Comparison of ENCODE assay signal across 8 mouse cellular contexts in the genomic region with DNA sequence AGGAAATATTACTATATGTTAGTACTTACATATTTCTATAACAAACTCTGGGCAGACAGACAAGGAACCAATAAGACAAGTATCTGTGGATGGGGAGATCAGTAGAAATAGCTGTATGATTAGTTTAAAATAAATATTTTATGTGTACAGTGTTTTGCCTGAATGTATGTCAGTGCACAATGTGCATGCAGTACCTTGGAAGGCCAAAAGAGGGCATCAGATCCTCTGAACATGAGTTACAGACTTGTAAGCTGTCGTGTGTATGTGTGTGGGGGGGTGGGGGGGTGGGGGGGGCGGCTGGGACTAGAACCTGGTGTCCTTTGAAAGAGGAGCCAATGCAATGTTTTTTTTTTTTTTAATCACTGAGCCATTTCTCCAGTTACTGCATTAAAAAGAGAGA. TPM values are rescaled to one million over a fixed set of nuclear protein-coding genes. Genes with fewer than 3 reads are reported as not detected.
DNase-seq lines count a peak whose midpoint lies in the region; TF ChIP-seq lines count a peak whose summit lies in the region.

No protein-coding gene starts in this region.

- DNase-seq in gastrocnemius, adult 2 months: peak; percentile 61
- no peak for DNase-seq in gastrocnemius, postnatal 36 days
- DNase-seq in right cerebral cortex, postnatal 14 days: peak; percentile 56
- DNase-seq in right cerebral cortex, adult 18-20 months: no peak
- peak; percentile 19 to 32 for DNase-seq in cerebellum, adult 2 months
- peak; percentile 62 for DNase-seq in heart, postnatal 4 days
- DNase-seq in lung, postnatal 10 days: peak; percentile 59
- DNase-seq in thymus, postnatal 14 days: peak; percentile 64

- no peaks in the 10 kb centered on the region for H3K4me1 ChIP-seq in cerebellum, adult 2 months (ENCODE audit: control insufficient read depth, insufficient read depth, low read length)

- intact Hi-C loops in gastrocnemius, adult 2 months (cut with DNase I): loop anchor here (1.0 kb wide), 2 partner anchors 56 to 145 kb away; no protein-coding TSS in a partner anchor
- intact Hi-C loops in gastrocnemius, postnatal 36 days (cut with DNase I): loop anchor here (2.0 kb wide), 1 partner anchor 147 kb away; no protein-coding TSS in a partner anchor

- H3K27ac ChIP-seq in gastrocnemius, adult 2 months: no peak overlapping the region
- H3K27ac ChIP-seq in cerebellum, adult 2 months (ENCODE audit: insufficient read depth, low read length): no peak overlapping the region

- WGBS in cerebellum, adult 2 months: 6% methylated on average over 2 of the region's 2 CpGs

- no peaks in the 10 kb centered on the region for H3K27me3 ChIP-seq in cerebellum, adult 2 months (ENCODE audit: control insufficient read depth, insufficient read depth, low read length)

- no peak overlapping the region for H3K4me3 ChIP-seq in gastrocnemius, adult 2 months
- no peak overlapping the region for H3K4me3 ChIP-seq in cerebellum, adult 2 months (replicated peaks; ENCODE audit: insufficient read depth, low read depth, low read length)

- TF ChIP-seq CTCF in gastrocnemius, adult 2 months (IDR thresholded peaks at IDR 0.05): peak; percentile 65
- no peak; the same call in 1 of the 2 replicates for TF ChIP-seq CTCF in cerebellum, adult 2 months (IDR thresholded peaks at IDR 0.05; ENCODE audit: borderline replicate concordance, insufficient read depth, low read depth, low read length)

- TF ChIP-seq POLR2A in cerebellum, adult 2 months (IDR thresholded peaks at IDR 0.05; ENCODE audit: borderline replicate concordance, insufficient read depth, low read length): no peak

RNA-seq across cellular contexts. Expression of a gene that starts 15.5 kb away (rescaled TPM):
- total RNA-seq in gastrocnemius, adult 2 months (2021): under 1 TPM; 0.20 to 0.38 TPM
- not detected for total RNA-seq in gastrocnemius, postnatal 36 days (2021)
- 0.30 and 0.34 TPM in 2 replicates for polyA plus RNA-seq in cerebellum, adult 2 months (2012; rRNA removed)
- total RNA-seq in heart, postnatal 4 days (2021): under 1 TPM; 0.41 TPM

RNA-seq across cellular contexts. Expression of a gene that starts 41.7 kb away (rescaled TPM):
- 10 to 100 TPM; 36.2 to 52.3 TPM for total RNA-seq in gastrocnemius, adult 2 months (2021)
- total RNA-seq in gastrocnemius, postnatal 36 days (2021): 10 to 100 TPM; 23.9 to 42.6 TPM
- 4.5 and 6.7 TPM in 2 replicates for polyA plus RNA-seq in cerebellum, adult 2 months (2012; rRNA removed)
- total RNA-seq in heart, postnatal 4 days (2021): 10 to 100 TPM; 19.2 to 19.6 TPM

Comparison
In these comparisons a context has a peak if more than half of its experiments do, and no peak if none do; other contexts are left out.
1. DNase-seq: peak in gastrocnemius, adult 2 months (single experiment), right cerebral cortex, postnatal 14 days (single experiment), cerebellum, adult 2 months (2 of 2), heart, postnatal 4 days (single experiment), lung, postnatal 10 days (single experiment) and thymus, postnatal 14 days (single experiment); none in gastrocnemius, postnatal 36 days (0 of 2) and right cerebral cortex, adult 18-20 months (single experiment).